Mouse (Mus musculus) ES-Bruce4 (cell line): Measurements from ENCODE around the gene Nwd2.

Experiments
- CTCF ChIP-seq: IDR thresholded peaks from one replicate; pipeline ENCODE4 v1.8.1; 2011; ENCODE audit warnings: low read depth, low read length
- EP300 ChIP-seq: IDR thresholded peaks from 2 replicates; pipeline ENCODE4 v1.6.1; 2011; ENCODE audit warnings: low read depth, low read length; ENCODE audit not compliant: insufficient read depth

DNA sequence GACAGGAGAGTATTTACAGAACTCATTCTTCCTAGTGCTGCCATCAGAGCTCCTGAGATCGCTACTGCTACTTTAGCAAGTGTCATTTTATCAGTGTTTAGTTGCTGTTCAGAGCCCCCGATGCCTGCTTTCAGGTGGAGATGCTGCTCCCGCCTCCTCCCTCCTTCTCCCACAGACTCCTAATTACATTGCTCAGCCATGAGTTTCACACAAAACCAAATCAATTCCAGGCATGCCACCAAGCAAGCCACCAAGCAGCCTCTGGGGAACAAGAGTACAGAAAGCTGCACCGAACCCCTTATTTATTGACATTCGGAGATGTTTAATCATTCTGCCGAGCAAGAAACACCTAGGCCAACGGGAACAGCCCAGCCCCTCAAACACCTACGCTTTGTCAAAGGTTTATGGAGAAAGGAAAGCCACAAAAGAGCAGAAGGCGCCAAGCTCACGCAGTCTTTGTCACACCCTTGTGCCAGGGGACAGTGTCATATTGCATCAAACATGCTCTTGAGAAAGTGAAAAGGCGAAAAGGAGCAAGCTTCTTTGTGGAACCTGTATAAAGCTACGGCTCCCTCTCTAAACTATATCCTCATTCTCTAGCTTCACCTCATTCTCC is 191.0 kb downstream of the Nwd2 start:
- TF ChIP-seq CTCF, result no peak
- TF ChIP-seq EP300, result no peak
